Mouse (Mus musculus): ENCODE measurements around the gene Map3k6.

Map3k6 gene

GRCm38 (mm10) chr4:133240490-133240921 is at the start of gene Map3k6:
Map3k6 (plus strand) TSS chr4:133240818.
- no peak for DNase-seq (ENCODE audit: low spot score in 2 of 2)

GRCm38 (mm10) chr4:133194482-133194881 is 46.1 kb upstream of the Map3k6 start:
- no peak for DNase-seq (ENCODE audit: low spot score in 2 of 2)

GRCm38 (mm10) chr4:133195014-133195413 is 45.6 kb upstream of the Map3k6 start:
- no peak for DNase-seq (ENCODE audit: low spot score in 2 of 2)

GRCm38 (mm10) chr4:133196136-133196535 is 44.5 kb upstream of the Map3k6 start:
- no peak for DNase-seq (ENCODE audit: low spot score in 2 of 2)

GRCm38 (mm10) chr4:133196852-133197251 is 43.8 kb upstream of the Map3k6 start:
- no peak for DNase-seq (ENCODE audit: low spot score in 2 of 2)

- no peak for DNase-seq (ENCODE audit: low spot score in 2 of 2)
Measured at GRCm38 (mm10) chr4:133197355-133197754, 43.3 kb upstream of the Map3k6 start.

- DNase-seq (ENCODE audit: low spot score in 2 of 2) = no peak
Measured at GRCm38 (mm10) chr4:133197801-133198286, 42.8 kb upstream of the Map3k6 start.

GRCm38 (mm10) chr4:133198337-133199180 is 42.1 kb upstream of the Map3k6 start:
- DNase-seq (ENCODE audit: low spot score in 2 of 2) = no peak

- DNase-seq (ENCODE audit: low spot score in 2 of 2) = no peak
Measured at GRCm38 (mm10) chr4:133199743-133200142, 40.9 kb upstream of the Map3k6 start.

- peak; percentile 47 to 68 for DNase-seq (ENCODE audit: low spot score in 2 of 2)
Measured at GRCm38 (mm10) chr4:133200343-133200742, 40.3 kb upstream of the Map3k6 start.

GRCm38 (mm10) chr4:133201006-133201771 is 39.4 kb upstream of the Map3k6 start:
- DNase-seq (ENCODE audit: low spot score in 2 of 2) = peak; percentile 21 to 42

- DNase-seq (ENCODE audit: low spot score in 2 of 2) = no peak
Measured at GRCm38 (mm10) chr4:133202254-133202653, 38.4 kb upstream of the Map3k6 start.

- DNase-seq (ENCODE audit: low spot score in 2 of 2) = no peak
Measured at GRCm38 (mm10) chr4:133203591-133203990, 37.0 kb upstream of the Map3k6 start.

- no peak for DNase-seq (ENCODE audit: low spot score in 2 of 2)
Measured at GRCm38 (mm10) chr4:133204379-133204778, 36.2 kb upstream of the Map3k6 start.

- peak; percentile 55 to 58 for DNase-seq (ENCODE audit: low spot score in 2 of 2)
Measured at GRCm38 (mm10) chr4:133209366-133209765, 31.3 kb upstream of the Map3k6 start.

- no peak for DNase-seq (ENCODE audit: low spot score in 2 of 2)
Measured at GRCm38 (mm10) chr4:133210023-133210787, 30.4 kb upstream of the Map3k6 start.

- DNase-seq (ENCODE audit: low spot score in 2 of 2) = no peak
Measured at GRCm38 (mm10) chr4:133210788-133211390, 29.7 kb upstream of the Map3k6 start.

- DNase-seq (ENCODE audit: low spot score in 2 of 2) = peak in 1 of 2 experiments; percentile 49
Measured at GRCm38 (mm10) chr4:133211751-133212561, 28.7 kb upstream of the Map3k6 start, which contains the start of the genes Cd164l2 and Gpr3. Cd164l2 (plus strand) TSS chr4:133212131. Gpr3 (minus strand) TSS chr4:133212536.

GRCm38 (mm10) chr4:133212562-133213267 is 27.9 kb upstream of the Map3k6 start:
- peak; percentile 81 to 84 for DNase-seq (ENCODE audit: low spot score in 2 of 2)

- DNase-seq (ENCODE audit: low spot score in 2 of 2) = peak in 1 of 2 experiments; percentile 53
Measured at GRCm38 (mm10) chr4:133213268-133213590, 27.4 kb upstream of the Map3k6 start.

Measured in frontal cortex, postnatal 36 days (tissue).